Mouse (Mus musculus): ENCODE data around the gene Chrna1.

GRCm38 (mm10) chr2:73579168-73579567, 970 bp downstream of the Chrna1 start:
- TF ChIP-seq CTCF (IDR thresholded peaks at IDR 0.05; ENCODE audit: extremely low read depth, insufficient read depth, low read length) = no peak
- no peak for TF ChIP-seq POLR2A (IDR thresholded peaks at IDR 0.05; ENCODE audit: extremely low read depth, insufficient read depth, low read length)

Data from cortical plate, adult 2 months (tissue).